Mouse (Mus musculus) lung, postnatal 0 days (tissue): ENCODE data around the gene Abca3.

Experiments used
- CTCF ChIP-seq: IDR thresholded peaks from 2 replicates; pipeline ENCODE4 v1.5.1; 2016; ENCODE audit warnings: antibody characterized with exemption, mild to moderate bottlenecking
- EP300 ChIP-seq: IDR thresholded peaks from 2 replicates; pipeline ENCODE4 v1.6.1; 2016; ENCODE audit warnings: antibody characterized with exemption, mild to moderate bottlenecking, control low read depth

- no peak for TF ChIP-seq CTCF
- no peak for TF ChIP-seq EP300
Measured at GRCm38 (mm10) chr17:24346831-24347230, 4.9 kb upstream of the Abca3 start.
